Mouse (Mus musculus): ENCODE measurements around the gene Chst15.

The Chst15 gene

GRCm38 (mm10) chr7:132317036-132317541 lies at the start of gene Chst15:
Gene Chst15 (minus strand): TSS chr7:132317228.
- no peak for DNase-seq (ENCODE audit: low spot score)

GRCm38 (mm10) chr7:132365703-132366384 lies 48.8 kb upstream of the Chst15 start:
- no peak for DNase-seq (ENCODE audit: low spot score)

GRCm38 (mm10) chr7:132365111-132365510 lies 48.1 kb upstream of the Chst15 start:
- DNase-seq (ENCODE audit: low spot score), result no peak

- no peak for DNase-seq (ENCODE audit: low spot score)
Observed at GRCm38 (mm10) chr7:132364506-132364905, 47.5 kb upstream of the Chst15 start.

- DNase-seq (ENCODE audit: low spot score), result no peak
Observed at GRCm38 (mm10) chr7:132360336-132360735, 43.3 kb upstream of the Chst15 start.

GRCm38 (mm10) chr7:132358709-132359108 lies 41.7 kb upstream of the Chst15 start:
- peak; percentile 66 for DNase-seq (ENCODE audit: low spot score)

GRCm38 (mm10) chr7:132358250-132358649 lies 41.2 kb upstream of the Chst15 start:
- no peak for DNase-seq (ENCODE audit: low spot score)

GRCm38 (mm10) chr7:132357841-132358237 lies 40.8 kb upstream of the Chst15 start:
- DNase-seq (ENCODE audit: low spot score), result no peak

GRCm38 (mm10) chr7:132356881-132357840 lies 40.1 kb upstream of the Chst15 start:
- no peak for DNase-seq (ENCODE audit: low spot score)

GRCm38 (mm10) chr7:132356185-132356584 lies 39.2 kb upstream of the Chst15 start:
- no peak for DNase-seq (ENCODE audit: low spot score)

- DNase-seq (ENCODE audit: low spot score), result no peak
Observed at GRCm38 (mm10) chr7:132355767-132356166, 38.7 kb upstream of the Chst15 start.

GRCm38 (mm10) chr7:132349075-132349572 lies 32.1 kb upstream of the Chst15 start:
- DNase-seq (ENCODE audit: low spot score), result no peak

GRCm38 (mm10) chr7:132347273-132348045 lies 30.4 kb upstream of the Chst15 start:
- no peak for DNase-seq (ENCODE audit: low spot score)

- DNase-seq (ENCODE audit: low spot score), result peak; percentile 17
Observed at GRCm38 (mm10) chr7:132345526-132346070, 28.6 kb upstream of the Chst15 start.

- DNase-seq (ENCODE audit: low spot score), result no peak
Observed at GRCm38 (mm10) chr7:132344606-132345005, 27.6 kb upstream of the Chst15 start.

GRCm38 (mm10) chr7:132343900-132344299 lies 26.9 kb upstream of the Chst15 start:
- DNase-seq (ENCODE audit: low spot score), result no peak

- DNase-seq (ENCODE audit: low spot score), result no peak
Observed at GRCm38 (mm10) chr7:132343146-132343545, 26.1 kb upstream of the Chst15 start.

- no peak for DNase-seq (ENCODE audit: low spot score)
Observed at GRCm38 (mm10) chr7:132339041-132339839, 22.2 kb upstream of the Chst15 start.

- no peak for DNase-seq (ENCODE audit: low spot score)
Observed at GRCm38 (mm10) chr7:132338350-132338749, 21.3 kb upstream of the Chst15 start.

- no peak for DNase-seq (ENCODE audit: low spot score)
Observed at GRCm38 (mm10) chr7:132337268-132337917, 20.4 kb upstream of the Chst15 start.

Measured in adipocyte (in vitro differentiated cells).